Mouse (Mus musculus): ENCODE results near the gene Usp20.

Gene Usp20

DNA sequence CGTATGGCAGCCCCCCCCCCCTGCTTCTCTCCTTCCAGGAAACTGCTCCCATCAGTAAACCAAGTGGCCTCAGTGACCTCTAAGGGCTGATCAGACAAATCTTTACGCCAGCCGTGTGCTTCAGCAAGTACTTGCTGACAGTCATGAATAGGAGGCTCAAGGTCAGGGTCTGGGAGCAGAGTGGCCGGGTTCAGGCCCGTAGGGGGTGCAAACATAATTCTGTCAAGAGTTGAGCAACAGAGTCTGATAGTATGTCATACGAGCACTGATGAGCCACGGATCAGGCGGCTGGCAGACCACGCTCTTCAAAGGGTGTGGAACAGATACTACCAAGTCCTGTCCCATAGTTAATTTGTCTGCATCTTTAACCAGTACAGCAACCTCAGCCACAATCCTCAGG, 8.1 kb downstream of the Usp20 start:
- no peak for DNase-seq

DNA sequence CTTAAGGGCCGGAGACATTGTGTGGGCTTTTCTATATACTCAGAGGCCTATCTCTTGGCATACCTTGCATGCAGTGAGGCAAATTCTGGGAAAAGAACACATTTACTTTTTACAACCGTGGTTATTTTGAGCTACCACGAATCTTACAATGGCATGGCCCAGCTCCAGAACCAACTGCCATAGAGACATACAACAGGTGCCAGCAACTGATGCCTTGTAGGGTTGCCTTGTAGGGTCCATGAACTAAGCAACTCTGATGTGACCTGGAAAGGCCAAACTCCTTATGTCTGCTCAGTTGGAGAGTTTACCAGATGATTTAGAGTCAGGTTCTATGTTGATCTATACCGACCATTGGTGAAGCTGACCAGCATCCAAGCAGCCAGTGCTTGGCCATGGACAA, 12.8 kb downstream of the Usp20 start:
- DNase-seq = no peak

DNA sequence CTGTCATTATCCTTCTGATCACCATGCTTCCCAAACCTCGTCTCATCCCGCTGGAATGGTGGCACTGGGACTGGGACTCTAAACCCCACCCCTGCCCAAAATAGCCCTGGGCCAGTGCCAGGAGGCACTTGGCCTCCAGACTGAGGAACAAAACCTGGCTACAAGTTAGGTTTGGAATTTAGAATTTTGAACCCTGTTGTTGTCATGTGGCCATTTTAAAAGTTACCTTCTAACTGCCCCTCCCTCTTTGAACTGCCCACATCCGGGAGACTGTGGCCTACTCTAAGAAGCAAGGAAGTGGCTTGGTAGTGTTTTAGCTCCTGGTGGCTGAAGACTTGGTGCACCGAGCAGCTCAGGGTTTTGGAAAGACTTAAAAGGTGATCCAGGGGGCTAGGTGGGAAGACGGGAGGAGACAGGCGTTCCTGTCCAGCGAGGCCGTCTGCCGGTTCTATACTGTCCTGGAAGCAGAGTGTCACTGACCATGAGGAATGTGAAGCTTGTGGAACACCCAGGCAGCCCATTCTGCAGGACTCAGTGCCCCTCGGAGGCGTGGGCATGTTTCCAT, 13.4 kb downstream of the Usp20 start:
- no peak for DNase-seq

DNA sequence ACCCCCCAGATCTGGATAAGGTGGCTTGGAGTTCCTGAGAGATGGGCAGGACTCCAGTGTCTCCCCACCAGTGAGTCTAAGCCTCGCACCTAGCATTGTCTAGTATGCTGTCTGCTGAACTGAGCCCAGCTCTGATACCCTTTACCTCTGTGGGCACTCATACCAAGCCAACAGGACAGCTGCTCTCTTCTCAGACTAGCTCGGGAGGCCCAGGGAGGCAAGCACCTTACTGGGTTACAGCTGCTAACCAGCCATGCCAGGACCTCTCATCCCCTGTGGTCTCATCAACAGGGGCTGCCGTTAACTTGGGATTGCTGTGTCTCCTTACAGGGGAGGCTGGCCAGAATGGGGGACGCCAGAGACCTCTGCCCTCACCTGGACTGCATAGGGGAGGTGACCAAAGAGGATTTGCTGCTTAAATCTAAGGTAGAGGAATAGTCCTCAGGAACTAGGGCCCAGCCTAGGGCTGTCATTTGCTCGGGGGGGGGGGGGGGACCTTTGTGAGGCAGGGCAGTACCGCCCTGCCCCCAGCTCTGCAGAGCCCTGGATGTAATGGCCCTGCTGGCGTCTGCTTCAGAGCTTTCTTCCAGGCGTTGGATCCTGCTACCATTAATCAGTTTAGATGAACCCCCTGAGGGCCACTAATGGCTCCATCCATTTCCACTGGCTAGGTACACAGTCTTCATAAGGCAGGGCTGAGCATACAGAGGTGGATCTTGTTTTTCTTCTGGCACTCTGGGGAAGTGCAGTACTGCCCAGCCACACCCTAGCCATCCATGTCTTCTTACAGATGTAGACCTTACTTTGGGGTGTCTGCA, 16.6 kb downstream of the Usp20 start:
- DNase-seq = no peak

DNA sequence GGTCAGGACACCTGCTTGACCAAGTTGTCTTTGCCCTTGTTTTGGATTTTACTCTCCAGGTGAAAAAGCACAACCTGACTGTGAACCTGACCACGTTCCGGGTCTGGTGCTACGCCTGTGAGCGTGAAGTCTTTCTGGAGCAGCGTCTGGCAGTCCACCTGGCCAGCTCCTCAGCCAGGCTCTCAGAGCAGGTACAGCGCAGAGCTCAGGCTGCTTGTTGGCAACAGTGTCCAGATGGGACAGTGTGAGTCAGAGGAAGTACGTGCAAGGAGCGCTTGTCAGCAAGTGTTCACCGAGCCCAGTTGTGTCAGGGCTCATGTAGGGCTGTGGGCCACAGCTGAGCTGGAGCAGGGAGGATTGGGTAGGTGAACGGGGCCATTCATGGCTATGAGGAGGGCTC, 20.8 kb downstream of the Usp20 start:
- DNase-seq = no peak

DNA sequence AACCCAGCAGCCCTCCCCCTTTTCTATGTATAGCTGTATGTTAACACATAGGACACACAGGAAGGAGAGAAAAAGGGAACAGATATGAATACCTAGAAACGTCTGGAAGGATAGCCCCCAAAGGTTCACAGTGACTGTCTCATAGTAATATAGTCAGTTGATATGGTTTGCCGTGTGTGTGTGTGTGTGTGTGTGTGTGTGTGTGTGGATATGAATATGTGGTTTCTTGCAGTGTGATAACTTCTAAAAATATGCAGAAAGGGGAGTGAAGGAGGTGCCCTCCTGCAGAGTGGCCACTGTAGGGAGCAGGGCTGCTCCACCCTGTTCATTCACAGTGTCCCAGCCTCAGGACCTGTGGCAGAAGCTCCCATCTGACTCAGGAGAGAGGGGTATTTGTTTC, 23.4 kb downstream of the Usp20 start:
- no peak for DNase-seq

DNA sequence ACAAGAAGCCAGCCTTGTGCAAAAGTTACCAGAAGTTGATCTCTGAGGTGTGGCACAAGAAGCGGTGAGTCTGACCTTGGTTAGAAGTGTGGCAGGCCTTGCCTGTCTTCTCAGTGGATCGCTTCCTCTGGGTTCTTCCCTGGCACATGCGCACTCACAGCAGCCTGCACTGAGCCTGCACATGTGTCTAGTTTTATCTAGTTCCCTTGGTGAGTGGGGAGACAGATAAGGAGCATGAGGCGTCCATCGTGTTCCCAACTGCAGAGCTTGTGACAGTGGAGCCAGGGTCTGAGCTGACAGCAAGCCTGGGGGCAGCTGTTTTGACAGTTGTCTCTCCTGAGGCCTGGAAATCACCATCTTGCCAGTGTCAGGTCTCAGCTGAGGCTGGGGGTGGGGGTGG, 24.4 kb downstream of the Usp20 start:
- no peak for DNase-seq

DNA sequence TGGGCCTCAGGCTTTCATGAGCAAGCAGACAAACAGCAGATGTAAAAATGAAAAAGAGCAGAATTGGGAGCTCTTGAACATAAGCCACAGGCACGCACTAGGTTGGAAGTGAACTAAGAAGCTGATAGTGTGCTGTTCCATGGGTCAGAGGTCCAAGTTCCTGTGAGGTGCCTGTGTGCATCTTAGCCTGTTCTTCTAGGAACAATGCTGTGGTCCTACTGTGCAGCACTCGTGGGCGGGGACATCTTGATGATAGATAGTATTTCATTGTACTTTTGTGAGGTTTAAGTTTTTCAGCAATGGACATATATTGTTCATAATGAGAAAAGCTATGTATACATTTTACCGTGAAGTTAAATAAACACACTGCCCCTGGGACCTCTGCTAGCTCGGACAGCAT, 25.1 kb downstream of the Usp20 start:
- DNase-seq = no peak

DNA sequence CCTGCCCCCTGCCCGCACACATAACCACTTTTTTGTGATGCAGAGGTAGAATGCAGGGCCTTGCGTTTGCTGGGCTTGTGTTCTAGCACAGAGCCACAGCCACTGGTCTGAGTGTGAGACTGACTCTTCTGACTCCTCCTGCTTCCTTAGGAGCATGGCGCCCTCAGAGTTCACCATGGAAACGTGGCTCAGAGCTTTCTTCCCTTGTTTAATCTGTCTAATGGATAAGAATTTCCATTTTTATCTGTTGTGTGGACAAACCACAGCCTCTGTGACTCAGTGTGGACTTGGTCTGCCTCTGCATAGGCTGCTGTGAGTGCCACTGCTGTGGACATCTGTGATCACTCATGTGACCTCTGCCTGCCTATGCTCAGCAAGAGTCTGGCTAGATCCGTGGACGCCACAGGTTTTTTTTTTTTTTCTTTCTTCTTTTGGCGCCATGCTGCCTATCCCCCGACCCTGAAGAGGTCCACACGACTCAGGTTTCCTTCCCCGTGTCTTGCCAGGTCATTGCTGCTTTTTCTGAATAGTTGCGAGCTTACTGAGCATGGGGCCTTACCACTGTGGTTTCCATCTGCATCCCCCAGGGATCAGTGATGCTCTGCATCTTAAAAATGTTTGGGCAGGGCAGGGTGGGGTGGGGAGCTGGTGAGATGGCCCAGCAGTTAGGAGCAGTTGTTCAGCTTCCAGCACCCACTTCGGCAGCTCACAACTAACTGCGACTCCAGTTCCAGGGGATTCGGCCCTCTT, 31.5 kb downstream of the Usp20 start:
- no peak for DNase-seq

DNA sequence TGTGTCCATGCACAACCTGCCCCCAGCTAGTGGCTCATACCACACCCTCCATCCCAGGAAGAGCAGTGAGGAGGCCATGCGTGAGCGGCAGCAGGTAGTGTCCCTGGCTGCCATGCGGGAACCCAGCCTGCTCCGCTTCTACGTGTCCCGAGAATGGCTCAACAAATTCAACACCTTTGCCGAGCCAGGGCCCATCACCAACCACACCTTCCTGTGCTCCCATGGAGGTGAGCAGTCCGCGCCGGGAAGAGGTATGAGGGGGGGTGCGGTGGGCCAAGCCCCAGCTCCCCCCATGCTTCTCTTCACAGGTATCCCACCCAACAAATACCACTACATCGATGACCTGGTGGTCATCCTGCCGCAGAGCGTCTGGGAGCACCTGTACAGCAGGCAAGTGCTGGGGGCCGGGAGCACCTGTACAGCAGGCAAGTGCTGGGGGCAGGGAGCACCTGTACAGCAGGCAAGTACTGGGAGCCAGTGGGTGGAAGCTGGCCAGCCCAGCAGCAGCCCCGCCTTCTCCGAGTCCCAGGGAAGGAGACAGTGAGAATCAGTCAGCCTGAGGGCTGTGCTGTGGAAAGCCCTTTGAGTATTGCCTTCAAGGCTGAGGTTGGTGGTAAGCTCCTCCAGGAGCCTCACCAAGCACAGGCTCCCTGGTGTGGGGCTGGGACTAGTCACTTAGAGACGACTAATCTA, 35.7 kb downstream of the Usp20 start:
- DNase-seq = no peak

DNA sequence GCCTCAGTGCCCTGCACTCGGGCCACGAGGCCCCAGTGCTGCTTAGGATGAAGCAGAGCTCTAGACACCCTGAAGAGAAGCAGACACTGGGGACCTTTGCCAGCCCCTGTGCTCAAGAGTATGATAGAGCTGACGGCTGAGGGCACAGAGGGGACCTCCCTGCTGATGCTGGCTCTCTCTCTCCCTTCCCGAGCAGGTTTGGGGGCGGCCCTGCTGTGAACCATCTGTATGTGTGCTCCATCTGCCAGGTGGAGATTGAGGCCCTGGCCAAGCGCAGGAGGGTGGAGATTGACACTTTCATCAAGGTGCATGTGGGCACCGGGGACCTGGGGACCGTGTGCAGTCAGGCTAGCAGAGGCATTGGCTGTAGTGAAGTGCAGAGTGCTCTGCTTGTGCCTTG, 36.4 kb downstream of the Usp20 start:
- DNase-seq = no peak

DNA sequence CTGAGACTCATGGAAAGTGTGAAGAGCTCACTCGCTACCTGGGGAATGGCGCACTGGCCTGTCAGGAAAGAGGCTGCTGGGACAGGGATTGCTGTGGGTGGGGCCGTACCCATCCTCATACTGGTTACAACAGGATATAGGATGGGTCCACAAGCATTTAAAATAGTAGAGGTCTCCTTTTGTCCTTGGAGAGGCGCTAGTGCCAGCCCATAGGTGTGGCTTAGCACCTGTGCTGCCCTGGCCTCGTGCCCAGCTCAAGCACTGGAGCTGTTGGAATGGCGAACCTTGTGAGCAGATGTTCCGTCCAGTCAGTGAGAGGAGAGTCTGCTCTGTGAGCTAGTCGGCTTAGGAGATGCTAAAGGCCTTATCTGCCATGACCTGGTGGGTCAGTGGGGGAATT, 36.9 kb downstream of the Usp20 start:
- DNase-seq = no peak

DNA sequence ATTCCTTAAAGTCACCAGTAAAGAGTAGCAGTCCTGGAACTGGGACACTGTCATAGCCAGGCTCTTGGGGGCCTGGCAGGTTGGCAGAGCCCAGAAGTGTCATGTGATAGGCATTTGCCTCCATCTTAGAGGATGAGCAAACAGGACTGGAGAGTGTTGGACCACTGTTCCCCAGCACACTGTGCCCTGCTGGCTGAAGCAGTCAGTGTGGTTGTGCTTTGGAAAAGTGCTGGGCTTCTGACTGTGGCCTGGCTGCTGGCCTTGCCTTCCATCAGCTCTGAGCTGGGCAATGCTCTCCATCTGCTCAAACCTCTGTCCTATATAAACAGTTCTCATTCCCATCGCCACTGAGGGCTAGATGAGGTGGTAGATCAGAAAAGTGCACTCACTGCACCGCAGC, 38.1 kb downstream of the Usp20 start:
- no peak for DNase-seq

DNA sequence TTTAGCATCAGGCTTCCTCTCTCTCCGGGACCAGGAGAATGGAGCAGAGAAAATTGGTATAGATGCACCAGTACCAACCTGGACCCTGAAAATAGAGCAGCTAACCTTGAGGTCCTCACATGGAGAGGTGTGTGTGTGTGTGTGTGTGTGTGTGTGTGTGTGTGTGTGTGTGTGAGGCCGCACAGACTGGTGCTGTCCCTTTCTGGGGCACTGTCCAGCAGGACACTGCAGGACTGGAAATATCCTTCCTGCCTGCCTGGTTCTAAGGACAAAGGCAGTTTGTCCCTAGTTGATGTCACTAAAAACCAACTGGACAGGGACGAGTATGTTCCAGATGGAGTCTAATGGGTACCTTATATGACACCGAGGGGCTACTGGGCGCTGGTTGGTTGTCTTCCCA, 41.9 kb downstream of the Usp20 start:
- no peak for DNase-seq

DNA sequence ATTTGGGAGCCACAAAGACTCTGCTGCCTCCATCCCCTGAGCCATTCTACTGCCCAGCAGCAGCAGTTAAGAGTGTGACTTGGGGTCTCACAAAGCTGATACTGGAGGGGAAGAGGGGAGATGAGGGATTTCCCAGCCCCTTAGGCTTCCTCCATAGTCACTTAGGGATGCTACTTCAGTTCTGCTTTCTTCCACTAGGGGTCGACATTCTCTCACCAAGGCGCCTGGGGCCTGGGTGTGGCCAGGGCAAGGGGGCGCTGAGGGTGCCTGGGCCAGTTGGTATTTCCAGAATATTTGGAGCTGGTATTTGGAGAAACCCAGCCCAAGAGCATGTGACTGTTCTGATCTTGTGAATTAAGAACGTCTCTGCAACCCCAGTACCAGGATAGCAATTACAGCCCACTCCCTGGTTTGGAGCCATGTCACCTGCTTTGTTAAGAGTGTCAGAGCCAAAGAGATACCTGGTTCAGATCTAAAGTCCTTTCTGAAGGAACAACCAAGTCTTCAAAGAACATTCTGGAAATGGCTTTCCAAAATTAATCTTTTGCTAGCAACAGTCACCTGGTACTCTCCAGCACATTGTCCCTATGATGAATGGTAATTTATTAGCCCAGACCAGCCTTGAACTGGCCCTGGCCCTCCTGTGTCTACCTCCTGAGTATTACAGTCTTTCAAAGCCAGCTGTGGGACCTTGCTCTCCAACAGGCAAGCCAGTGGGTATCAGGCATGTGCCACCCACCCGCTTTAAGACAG, 42.7 kb downstream of the Usp20 start:
- DNase-seq = peak; percentile 51

DNA sequence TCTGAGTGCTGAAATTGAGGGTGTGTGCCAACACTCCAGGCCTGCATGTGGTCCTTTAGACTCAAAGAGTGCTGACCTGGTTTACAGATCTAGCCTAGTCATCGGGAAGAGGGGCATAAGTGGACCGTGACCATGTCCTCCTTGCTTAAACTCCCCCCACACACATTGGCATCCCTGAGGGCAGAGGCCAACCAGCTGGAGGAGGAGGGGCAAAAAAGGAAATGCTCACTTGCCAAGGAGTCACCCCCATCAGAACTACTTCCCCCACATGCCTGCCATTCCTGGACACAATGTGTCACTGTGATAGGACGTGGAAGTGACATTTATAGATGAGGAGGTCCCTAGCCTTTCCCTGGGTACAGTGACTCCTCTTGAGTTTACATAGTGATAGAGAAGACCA, 43.4 kb downstream of the Usp20 start:
- no peak for DNase-seq

DNA sequence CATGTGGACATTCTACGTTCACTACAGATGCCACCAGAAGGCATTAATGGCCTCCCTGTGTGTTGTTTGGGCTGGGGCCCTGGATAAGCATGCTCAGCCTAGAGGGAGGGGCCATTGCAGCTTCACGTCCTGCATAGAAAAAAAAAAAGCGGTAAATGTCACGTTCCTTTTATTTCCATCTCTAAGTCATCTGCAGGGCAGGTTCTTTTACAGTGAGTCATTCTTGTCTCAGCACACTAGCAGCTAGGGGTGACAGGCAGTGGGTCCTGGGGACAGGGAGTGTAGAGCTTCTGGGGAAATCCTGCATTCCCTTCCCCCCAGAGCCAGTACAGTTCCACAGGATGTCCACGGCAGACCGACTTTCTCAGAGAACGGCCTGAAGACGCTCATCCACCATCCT, 44.6 kb downstream of the Usp20 start:
- no peak for DNase-seq

DNA sequence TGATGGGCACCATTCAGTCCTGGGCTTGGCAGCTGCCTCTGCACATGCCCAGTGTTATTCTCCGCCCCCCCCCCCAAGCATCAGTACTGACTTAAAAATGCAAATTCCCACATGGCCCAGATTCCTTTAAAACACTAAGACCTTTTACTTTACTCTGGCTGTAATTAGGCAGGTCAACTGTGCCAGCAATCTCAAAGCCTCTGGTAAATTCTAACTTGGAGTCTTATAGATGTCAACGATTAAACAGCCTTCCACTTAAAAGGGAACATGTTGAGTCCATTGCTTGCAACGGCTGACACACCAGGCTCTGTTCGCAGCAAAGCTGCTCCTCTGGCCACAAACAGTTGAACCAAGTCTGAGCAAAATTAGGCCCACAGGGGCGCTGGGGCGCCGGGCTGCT, 49.9 kb downstream of the Usp20 start:
- no peak for DNase-seq

DNA sequence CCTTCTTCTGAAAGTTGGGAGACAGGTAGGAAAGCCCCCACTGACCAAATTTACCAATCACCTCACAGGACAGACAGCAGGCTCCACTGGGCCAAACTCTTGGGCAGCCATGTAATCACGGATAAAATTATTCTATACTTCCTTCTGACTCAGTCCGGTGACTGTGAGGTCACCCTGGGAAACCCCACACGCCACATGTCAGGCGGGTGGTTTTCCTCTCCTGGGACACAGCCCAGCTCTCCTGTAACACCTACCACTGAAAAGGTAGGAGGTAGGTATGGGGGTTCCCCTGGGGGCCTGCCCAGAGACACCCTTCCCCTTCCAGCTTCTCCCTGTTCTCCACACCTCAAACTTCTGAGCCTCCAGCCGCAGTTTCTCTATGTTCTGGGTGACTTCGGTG, 54.7 kb downstream of the Usp20 start:
- DNase-seq = no peak

DNA sequence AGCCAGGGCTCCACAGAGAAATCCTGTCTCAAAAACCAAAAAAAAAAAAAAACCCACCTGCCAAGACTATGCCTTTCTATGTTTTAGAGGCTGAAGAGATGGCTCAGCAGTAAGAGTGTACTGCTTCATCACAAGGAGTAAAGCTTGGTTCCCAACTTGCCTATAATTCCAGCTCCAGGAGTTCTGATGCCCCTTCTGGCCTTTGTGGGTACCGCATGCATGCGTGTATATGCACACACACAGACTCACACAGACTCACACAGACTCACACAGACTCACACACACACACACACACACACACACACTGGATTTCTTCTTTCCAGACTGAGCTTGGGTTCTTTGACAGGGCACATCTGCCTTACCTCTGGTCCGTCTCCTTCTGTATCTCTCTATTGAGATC, 58.0 kb downstream of the Usp20 start:
- DNase-seq = no peak

DNA sequence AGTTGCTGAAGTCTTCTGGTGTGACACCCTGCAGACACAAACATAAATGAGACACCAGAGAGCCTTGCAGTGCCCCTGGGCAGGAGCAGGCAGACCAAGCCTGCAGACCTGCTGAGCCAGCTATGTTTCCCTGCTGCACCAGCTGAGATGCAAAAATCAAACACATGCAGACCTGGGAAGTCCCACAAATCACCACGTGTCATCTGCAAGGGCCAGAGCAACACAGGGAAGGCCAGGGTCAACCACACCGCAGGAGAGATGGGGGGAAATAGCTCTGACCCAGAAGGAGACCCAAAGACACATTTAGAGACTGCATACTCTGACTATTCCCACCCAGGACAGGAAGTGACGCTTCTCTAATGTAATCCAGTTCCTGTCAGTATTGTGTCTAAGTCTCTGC, 58.4 kb downstream of the Usp20 start:
- DNase-seq = no peak

DNA sequence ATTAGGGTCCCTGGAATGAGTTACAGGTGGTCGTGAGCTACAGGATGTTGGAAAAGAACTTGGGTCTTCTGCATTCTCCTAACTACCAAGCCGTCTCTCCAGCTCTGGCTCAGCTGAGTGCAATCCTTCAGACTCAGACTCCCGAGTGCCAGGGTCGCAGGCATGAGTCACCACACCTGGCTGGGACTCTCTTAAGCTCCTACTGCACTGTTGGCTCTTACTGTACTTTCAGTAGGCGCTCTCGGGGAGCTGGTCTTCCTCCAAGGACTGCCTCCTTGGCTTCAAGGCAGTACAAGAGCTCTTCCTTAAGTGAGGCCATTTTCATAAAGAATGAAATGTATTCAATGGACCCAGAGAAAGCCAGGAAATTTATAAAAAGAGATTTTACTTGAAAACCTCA, 59.3 kb downstream of the Usp20 start:
- no peak for DNase-seq

DNA sequence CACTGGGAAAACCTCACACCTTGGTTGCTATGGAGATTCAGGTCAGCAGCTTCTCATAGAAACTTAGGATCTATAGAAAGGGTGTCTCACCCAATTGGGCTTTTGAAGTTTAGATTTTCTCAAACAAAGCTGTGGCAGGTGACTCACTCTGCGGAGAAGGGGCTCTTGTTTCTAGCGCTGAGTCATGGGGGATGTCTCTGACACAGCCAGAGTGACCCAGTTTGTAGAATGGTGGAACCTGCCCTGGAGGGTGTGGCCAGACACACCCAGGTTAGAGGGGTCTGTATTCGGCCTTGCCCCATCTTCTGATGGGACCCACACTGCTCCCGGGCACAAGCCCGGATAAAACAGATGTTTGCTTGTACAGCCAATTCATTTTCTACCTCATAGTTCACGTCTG, 60.8 kb downstream of the Usp20 start:
- no peak for DNase-seq

Measured in right cerebral cortex, postnatal 4 days (tissue).